In the genomic region with DNA sequence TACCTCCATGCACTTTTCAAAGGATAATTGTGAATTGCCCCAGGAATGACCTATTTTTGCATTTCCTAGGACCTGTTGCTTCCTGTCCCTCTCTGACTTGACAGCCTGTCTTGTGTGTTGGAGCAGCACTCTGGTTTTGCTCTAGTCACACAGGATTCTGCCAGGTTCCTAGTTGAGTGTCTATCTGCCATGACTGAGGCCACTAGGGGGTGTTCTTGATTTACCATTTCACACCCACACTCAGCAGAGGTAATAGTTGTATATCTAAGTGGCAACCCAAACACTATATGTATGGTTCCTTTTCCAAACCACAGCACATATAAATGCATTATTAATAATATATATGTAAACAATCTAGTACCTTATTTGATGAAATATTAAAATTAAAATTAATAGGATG, we compare ENCODE assay signal across 11 mouse cellular contexts. TPM values are rescaled to one million over a fixed set of nuclear protein-coding genes. Genes with fewer than 3 reads are reported as not detected.
DNase-seq lines count a peak whose midpoint lies in the region; ATAC-seq and TF ChIP-seq lines count a peak whose summit lies in the region.
"Had no signal": no experiment of that assay in that cellular context is flagged by ENCODE, and none has a peak within 500 bp of the region (broad histone marks: within the 10 kb centered on the region; RNA-seq: fewer than 3 reads in every experiment).

No protein-coding gene starts in this region.

- TF ChIP-seq POLR2A in kidney, adult 2 months (IDR thresholded peaks at IDR 0.05; ENCODE audit: low read depth, low read length), result no peak
- TF ChIP-seq POLR2A in thymus, adult 2 months (IDR thresholded peaks at IDR 0.05; ENCODE audit: control insufficient read depth, extremely low read depth, insufficient read depth, low read length, poor library complexity), result no peak

- H3K27ac ChIP-seq in kidney, adult 2 months (ENCODE audit: insufficient read depth, low read depth, low read length), result no peak overlapping the region
- H3K27ac ChIP-seq in kidney, embryonic 14.5 days (ENCODE audit: low read depth, low read length), result no peak overlapping the region
- H3K27ac ChIP-seq in thymus, adult 2 months (ENCODE audit: control insufficient read depth, insufficient read depth, low read length), result no peak overlapping the region
- H3K27ac ChIP-seq: liver, embryonic 13.5 days had no signal

- no peak overlapping the region for H3K4me2 ChIP-seq in kidney, embryonic 14.5 days (replicated peaks; ENCODE audit: low read depth, low read length)
- H3K4me2 ChIP-seq: liver, embryonic 13.5 days had no signal

- no peaks in the 10 kb centered on the region for H3K4me1 ChIP-seq in kidney, adult 2 months (ENCODE audit: control insufficient read depth, insufficient read depth, low read length)
- no peaks in the 10 kb centered on the region for H3K4me1 ChIP-seq in kidney, embryonic 14.5 days (ENCODE audit: control insufficient read depth, insufficient read depth, low read length)
- H3K4me1 ChIP-seq in thymus, adult 2 months (replicated peaks; ENCODE audit: control insufficient read depth, insufficient read depth, low read length), result no peaks in the 10 kb centered on the region
- H3K4me1 ChIP-seq: liver, embryonic 13.5 days had no signal

- H3K4me3 ChIP-seq in kidney, adult 2 months (ENCODE audit: insufficient read depth, low read depth, low read length), result no peak overlapping the region
- no peak overlapping the region for H3K4me3 ChIP-seq in kidney, embryonic 14.5 days (ENCODE audit: low read length)
- H3K4me3 ChIP-seq in thymus, adult 2 months (ENCODE audit: control insufficient read depth, insufficient read depth, low read length), result no peak overlapping the region
- H3K4me3 ChIP-seq: liver, embryonic 13.5 days had no signal

- no peaks in the 10 kb centered on the region for H3K36me3 ChIP-seq in kidney, adult 2 months (ENCODE audit: control insufficient read depth, insufficient read depth, low read length)
- H3K36me3 ChIP-seq in kidney, embryonic 14.5 days (ENCODE audit: control insufficient read depth, insufficient read depth, low read length), result no peaks in the 10 kb centered on the region
- no peaks in the 10 kb centered on the region for H3K36me3 ChIP-seq in thymus, adult 2 months (ENCODE audit: control insufficient read depth, insufficient read depth, low read length)
- H3K36me3 ChIP-seq: liver, embryonic 13.5 days had no signal

- no peaks in the 10 kb centered on the region for H3K27me3 ChIP-seq in kidney, adult 2 months (replicated peaks; ENCODE audit: control insufficient read depth, insufficient read depth, low read length)
- no peaks in the 10 kb centered on the region for H3K27me3 ChIP-seq in kidney, embryonic 14.5 days (ENCODE audit: control insufficient read depth, insufficient read depth, low read length)
- no peaks in the 10 kb centered on the region for H3K27me3 ChIP-seq in thymus, adult 2 months (ENCODE audit: control insufficient read depth, insufficient read depth, low read length)
- H3K27me3 ChIP-seq: liver, embryonic 13.5 days had no signal

- no peak for ATAC-seq in kidney, embryonic 14.5 days (ENCODE audit: low FRiP score, low TSS enrichment)

- no peak overlapping the region for H3K9ac ChIP-seq in kidney, embryonic 14.5 days (ENCODE audit: low read depth, low read length)
- H3K9ac ChIP-seq: liver, embryonic 13.5 days had no signal

- DNase-seq in adrenal gland, adult 2 months, result peak; percentile 41
- no peak for DNase-seq in adrenal gland, postnatal 25 days
- peak; percentile 18 for DNase-seq in kidney, adult 2 months
- DNase-seq in thymus, adult 2 months, result peak; percentile 21
- no peak for DNase-seq in thymus, adult 18-20 months
- DNase-seq in thymus, postnatal 4 days, result peak; percentile 13
- no peak for DNase-seq in layer of hippocampus, adult 9-10 months (ENCODE audit: low spot score)
- DNase-seq: liver, embryonic 13.5 days had no signal

- 0 out of 2 replicates have a peak, but pooled peaks have one; percentile 18 for TF ChIP-seq CTCF in kidney, adult 2 months (conservative IDR thresholded peaks at IDR 0.05; ENCODE audit: insufficient read depth, insufficient read length, low read depth, low read length)
- no peak for TF ChIP-seq CTCF in thymus, adult 2 months (IDR thresholded peaks at IDR 0.05; ENCODE audit: borderline replicate concordance, control insufficient read depth, extremely low read depth, insufficient read depth, low read length, poor library complexity)

- no peaks in the 10 kb centered on the region for H3K9me3 ChIP-seq in kidney, embryonic 14.5 days (ENCODE audit: control insufficient read depth, low read length)
- H3K9me3 ChIP-seq: liver, embryonic 13.5 days had no signal

RNA-seq across cellular contexts. Expression of a gene that starts 26.1 kb away (rescaled TPM):
- not detected for total RNA-seq in adrenal gland, adult 2 months (2021)
- 0.19 TPM in 1 of 2 replicates, not detected in the other for polyA plus RNA-seq in adrenal gland, adult 2 months (2012; rRNA removed)
- not detected in 2 replicates for total RNA-seq in adrenal gland, postnatal 25 days (2021)
- not detected in 2 replicates for polyA plus RNA-seq in kidney, adult 2 months (2012; rRNA removed)
- polyA plus RNA-seq in kidney, embryonic 14.5 days (2014; fragmentation: Nextera tagmentation; extraction: Ambion mirVana), result not detected in 2 replicates
- 10.0 and 10.3 TPM in 2 replicates for polyA plus RNA-seq in thymus, adult 2 months (2012; rRNA removed)
- total RNA-seq: adrenal gland, postnatal 36 days had no signal
- polyA plus RNA-seq: liver, embryonic 13.5 days had no signal

RNA-seq across cellular contexts. Expression of a gene that starts 51.2 kb away (rescaled TPM):
- 1 to 10 TPM; 1.1 to 2.2 TPM for total RNA-seq in adrenal gland, adult 2 months (2021)
- polyA plus RNA-seq in adrenal gland, adult 2 months (2012; rRNA removed), result 1.7 and 1.9 TPM in 2 replicates
- total RNA-seq in adrenal gland, postnatal 25 days (2021), result 1.5 and 2.6 TPM in 2 replicates
- 5.9 and 6.0 TPM in 2 replicates for polyA plus RNA-seq in kidney, adult 2 months (2012; rRNA removed)
- 1.6 and 1.7 TPM in 2 replicates for polyA plus RNA-seq in kidney, embryonic 14.5 days (2014; fragmentation: Nextera tagmentation; extraction: Ambion mirVana)
- 0.26 and 0.55 TPM in 2 replicates for polyA plus RNA-seq in thymus, adult 2 months (2012; rRNA removed)

RNA-seq across cellular contexts. Expression of a gene that starts 56.2 kb away (rescaled TPM):
- total RNA-seq in adrenal gland, adult 2 months (2021), result 1 to 10 TPM in 1 of 2 experiments, not detected in 1; 1.2 TPM
- 0.13 and 0.55 TPM in 2 replicates for polyA plus RNA-seq in adrenal gland, adult 2 months (2012; rRNA removed)
- total RNA-seq in adrenal gland, postnatal 25 days (2021), result not detected in 2 replicates
- polyA plus RNA-seq in kidney, adult 2 months (2012; rRNA removed), result 4.5 and 6.9 TPM in 2 replicates
- polyA plus RNA-seq in kidney, embryonic 14.5 days (2014; fragmentation: Nextera tagmentation; extraction: Ambion mirVana), result 0.31 and 1.5 TPM in 2 replicates
- polyA plus RNA-seq in thymus, adult 2 months (2012; rRNA removed), result 7.4 and 8.6 TPM in 2 replicates
- polyA plus RNA-seq: large intestine, adult 2 months; liver, embryonic 13.5 days had no signal

Comparison
In these comparisons a context has a peak if more than half of its experiments do, and no peak if none do; other contexts are left out.
1. DNase-seq: peak in adrenal gland, adult 2 months (single experiment), kidney, adult 2 months (single experiment), thymus, adult 2 months (single experiment) and thymus, postnatal 4 days (single experiment); none in adrenal gland, postnatal 25 days (single experiment), thymus, adult 18-20 months (0 of 2) and layer of hippocampus, adult 9-10 months (single experiment).